Mouse (Mus musculus) heart, embryonic 12.5 days (tissue): ENCODE results near the gene 1700037H04Rik. TPM values are rescaled to one million over a fixed set of nuclear protein-coding genes. Genes with fewer than 3 reads are reported as not detected.

Experiments used
- ATAC-seq: fragments of 200-750 bp; cut with Nextera tagmentation; 2 replicates; pipeline ENCODE4 v1.8.0; 2017; ENCODE audit warnings: moderate TSS enrichment, moderate library complexity; ENCODE audit not compliant: insufficient number of reproducible peaks, low FRiP score
- H3K27ac ChIP-seq: fragments of 300-500 bp; sonication (generic); 2 replicates; pipeline ENCODE4 v1.5.1; 2016; ENCODE audit warnings: mild to moderate bottlenecking, moderate library complexity; ENCODE audit not compliant: poor library complexity, severe bottlenecking
- H3K27me3 ChIP-seq: fragments of 300-500 bp; sonication (generic); replicated peaks from 2 replicates; pipeline ENCODE4 v1.6.1; 2016; ENCODE audit warnings: mild to moderate bottlenecking, moderate library complexity
- H3K36me3 ChIP-seq: fragments of 300-500 bp; sonication (generic); 2 replicates; pipeline ENCODE4 v1.6.1; 2016; ENCODE audit warnings: mild to moderate bottlenecking, moderate library complexity
- H3K4me1 ChIP-seq: fragments of 300-500 bp; sonication (generic); replicated peaks from 2 replicates; pipeline ENCODE4 v1.6.1; 2016; ENCODE audit warnings: mild to moderate bottlenecking
- H3K4me2 ChIP-seq: fragments of 300-500 bp; sonication (generic); 2 replicates; pipeline ENCODE4 v1.6.1; 2016; ENCODE audit warnings: mild to moderate bottlenecking, moderate library complexity
- H3K4me3 ChIP-seq: fragments of 300-500 bp; sonication (generic); 2 replicates; pipeline ENCODE4 v1.5.1; 2016; ENCODE audit warnings: mild to moderate bottlenecking
- H3K9ac ChIP-seq: fragments of 300-500 bp; sonication (generic); 2 replicates; pipeline ENCODE4 v1.6.1; 2016; ENCODE audit warnings: mild to moderate bottlenecking, moderate library complexity
- H3K9me3 ChIP-seq: fragments of 300-500 bp; sonication (generic); replicated peaks from 2 replicates; pipeline ENCODE4 v1.6.1; 2016; ENCODE audit warnings: mild to moderate bottlenecking, moderate library complexity
- WGBS: fragments of 180-500 bp; shearing (Covaris S2); methylation state at CpG from one replicate; pipeline ENCODE4 v1.1.7; 2016; 5-methylcytosine and 5-hydroxymethylcytosine counted together
- polyA plus RNA-seq: library from polyadenylated mRNA; unstranded; fragments of >200 nt; fragmentation: Nextera tagmentation; extraction: Ambion mirVana; gene quantifications from 2 replicates; pipeline ENCODE4 v1.2.1, GENCODE M21; 2016

The 1700037H04Rik gene
- 69.2 and 69.6 TPM in 2 replicates for polyA plus RNA-seq

GRCm38 (mm10) chr2:131159938-131160581 lies at the start of gene 1700037H04Rik:
TSS of gene 1700037H04Rik (minus strand) at chr2:131160081.
- Histone ChIP-seq H3K4me3 (peak within 1 kb of the TSS; percentile 79), H3K27me3 (no peaks in the 10 kb centered on the region), H3K9me3 (peaks cover 6% of the 10 kb centered on the region; the same call in 1 of the 2 replicates), H3K9ac (peak within 1 kb of the TSS; percentile 87), H3K27ac (peak within 1 kb of the TSS; percentile 92), H3K4me2 (peak within 1 kb of the TSS; percentile 92), H3K36me3 (peaks cover 3% of the 10 kb centered on the region; the same call in 1 of the 2 replicates), H3K4me1 (peaks cover 30% of the 10 kb centered on the region)
- under 1% methylated on average over 54 of the region's 54 CpGs for WGBS
- peak; percentile 97 for ATAC-seq

GRCm38 (mm10) chr2:131209125-131209795 lies 49.4 kb upstream of the 1700037H04Rik start:
- WGBS = 74% methylated on average over 4 of the region's 4 CpGs
- ATAC-seq = no peak
- peaks cover 46% of the 10 kb centered on the region for H3K4me1 ChIP-seq
- peak overlapping the region; percentile 90; the same call in 1 of the 2 replicates for H3K27ac ChIP-seq
- H3K4me2 ChIP-seq = peak overlapping the region; percentile 74
- H3K4me3 ChIP-seq = peak overlapping the region; percentile 60; the same call in 1 of the 2 replicates
- H3K9ac ChIP-seq = peak overlapping the region; percentile 77
- H3K27me3 ChIP-seq = 0 out of 2 replicates have a peak, but pooled peaks cover 3% of the 10 kb centered on the region
- H3K36me3 ChIP-seq = peaks cover 19% of the 10 kb centered on the region
- no peaks in the 10 kb centered on the region for H3K9me3 ChIP-seq

- 85% methylated on average over 2 of the region's 2 CpGs for WGBS
- Histone ChIP-seq H3K9ac (no peak overlapping the region), H3K9me3 (no peaks in the 10 kb centered on the region), H3K27me3 (0 out of 2 replicates have a peak, but pooled peaks cover 3% of the 10 kb centered on the region), H3K4me2 (no peak overlapping the region), H3K27ac (no peak overlapping the region), H3K4me1 (peaks cover 40% of the 10 kb centered on the region), H3K4me3 (no peak overlapping the region), H3K36me3 (peaks cover 11% of the 10 kb centered on the region)
- ATAC-seq = no peak
These were observed 48.5 kb upstream of the 1700037H04Rik start for GRCm38 (mm10) chr2:131208356-131208755.

GRCm38 (mm10) chr2:131206778-131207177 lies 46.9 kb upstream of the 1700037H04Rik start, which contains the start of gene Ap5s1:
TSS of gene Ap5s1 (plus strand) at chr2:131207078.
- H3K27ac ChIP-seq = no peak within 1 kb of the TSS
- no peak for ATAC-seq
- 0 out of 2 replicates have a peak, but pooled peaks cover 3% of the 10 kb centered on the region for H3K27me3 ChIP-seq
- no peak within 1 kb of the TSS for H3K9ac ChIP-seq
- 78% methylated on average over 4 of the region's 4 CpGs for WGBS
- H3K4me3 ChIP-seq = no peak within 1 kb of the TSS
- no peaks in the 10 kb centered on the region for H3K9me3 ChIP-seq
- H3K36me3 ChIP-seq = no peaks in the 10 kb centered on the region
- no peak within 1 kb of the TSS for H3K4me2 ChIP-seq
- peaks cover 29% of the 10 kb centered on the region for H3K4me1 ChIP-seq

- Histone ChIP-seq H3K36me3 (no peaks in the 10 kb centered on the region), H3K4me1 (peaks cover 23% of the 10 kb centered on the region), H3K27ac (no peak overlapping the region), H3K9me3 (no peaks in the 10 kb centered on the region), H3K4me3 (no peak overlapping the region), H3K4me2 (no peak overlapping the region), H3K9ac (no peak overlapping the region), H3K27me3 (0 out of 2 replicates have a peak, but pooled peaks cover 3% of the 10 kb centered on the region)
- 61% methylated on average over 8 of the region's 8 CpGs for WGBS
- ATAC-seq = no peak; the same call in 1 of the 2 replicates
These were observed 45.8 kb upstream of the 1700037H04Rik start for GRCm38 (mm10) chr2:131205521-131206182.

- H3K9me3 ChIP-seq = no peaks in the 10 kb centered on the region
- 0 out of 2 replicates have a peak, but pooled peaks cover 3% of the 10 kb centered on the region for H3K27me3 ChIP-seq
- H3K9ac ChIP-seq = no peak overlapping the region
- 48% methylated on average over 7 of the region's 7 CpGs for WGBS
- no peak overlapping the region; the same call in 1 of the 2 replicates for H3K27ac ChIP-seq
- peaks cover 8% of the 10 kb centered on the region for H3K36me3 ChIP-seq
- no peak overlapping the region for H3K4me3 ChIP-seq
- H3K4me1 ChIP-seq = peaks cover 19% of the 10 kb centered on the region
- peak overlapping the region; percentile 27; the same call in 1 of the 2 replicates for H3K4me2 ChIP-seq
- ATAC-seq = peak; percentile 84
These were observed 44.6 kb upstream of the 1700037H04Rik start for GRCm38 (mm10) chr2:131204410-131204981.

GRCm38 (mm10) chr2:131203816-131204409 lies 44.0 kb upstream of the 1700037H04Rik start:
- H3K27ac ChIP-seq = no peak overlapping the region
- H3K36me3 ChIP-seq = peaks cover 11% of the 10 kb centered on the region
- H3K4me2 ChIP-seq = no peak overlapping the region
- H3K4me3 ChIP-seq = no peak overlapping the region
- H3K27me3 ChIP-seq = 0 out of 2 replicates have a peak, but pooled peaks cover 3% of the 10 kb centered on the region
- H3K9ac ChIP-seq = no peak overlapping the region
- H3K4me1 ChIP-seq = peaks cover 13% of the 10 kb centered on the region
- WGBS = 76% methylated on average over 6 of the region's 6 CpGs
- H3K9me3 ChIP-seq = no peaks in the 10 kb centered on the region
- ATAC-seq = no peak

- Histone ChIP-seq H3K4me3 (no peak overlapping the region), H3K4me1 (peaks cover 13% of the 10 kb centered on the region), H3K9ac (no peak overlapping the region), H3K4me2 (no peak overlapping the region), H3K27me3 (no peaks in the 10 kb centered on the region), H3K36me3 (peaks cover 28% of the 10 kb centered on the region), H3K27ac (no peak overlapping the region), H3K9me3 (no peaks in the 10 kb centered on the region)
- no peak for ATAC-seq
- 85% methylated on average over 3 of the region's 3 CpGs for WGBS
These were observed 41.4 kb upstream of the 1700037H04Rik start for GRCm38 (mm10) chr2:131201262-131201661.

GRCm38 (mm10) chr2:131200710-131201109 lies 40.8 kb upstream of the 1700037H04Rik start:
- Histone ChIP-seq H3K4me2 (no peak overlapping the region), H3K4me1 (peaks cover 13% of the 10 kb centered on the region), H3K9ac (no peak overlapping the region), H3K27me3 (no peaks in the 10 kb centered on the region), H3K4me3 (no peak overlapping the region), H3K36me3 (peaks cover 32% of the 10 kb centered on the region), H3K27ac (no peak overlapping the region), H3K9me3 (no peaks in the 10 kb centered on the region)
- ATAC-seq = no peak
- 76% methylated on average over 2 of the region's 2 CpGs for WGBS

- H3K9ac ChIP-seq = no peak overlapping the region
- H3K27me3 ChIP-seq = no peaks in the 10 kb centered on the region
- peaks cover 68% of the 10 kb centered on the region for H3K36me3 ChIP-seq
- H3K9me3 ChIP-seq = no peaks in the 10 kb centered on the region
- H3K4me3 ChIP-seq = no peak overlapping the region
- no peak overlapping the region for H3K27ac ChIP-seq
- ATAC-seq = no peak
- 89% methylated on average over 16 of the region's 16 CpGs for WGBS
- no peaks in the 10 kb centered on the region for H3K4me1 ChIP-seq
- H3K4me2 ChIP-seq = no peak overlapping the region
These were observed 36.9 kb upstream of the 1700037H04Rik start for GRCm38 (mm10) chr2:131196606-131197316.
